Mouse (Mus musculus) CH12.LX (cell line): ENCODE measurements at regions not wholly inside any gene's neighbourhood (a gene's known extent, or its start where the extent isn't known, plus 50 kb on each side); places are given as distances from the start of the nearest gene placed in this dataset.

Experiments
- ELF1 ChIP-seq: IDR thresholded peaks from 2 replicates; pipeline ENCODE4 v1.6.1; 2014; ENCODE audit warnings: low read depth, mild to moderate bottlenecking, inconsistent platforms, low read length, improper control_type of control experiment
- TCF12 ChIP-seq: IDR thresholded peaks from 2 replicates; pipeline ENCODE4 v1.6.1; 2014; ENCODE audit warnings: low read depth, mild to moderate bottlenecking, inconsistent platforms, low read length, improper control_type of control experiment

DNA sequence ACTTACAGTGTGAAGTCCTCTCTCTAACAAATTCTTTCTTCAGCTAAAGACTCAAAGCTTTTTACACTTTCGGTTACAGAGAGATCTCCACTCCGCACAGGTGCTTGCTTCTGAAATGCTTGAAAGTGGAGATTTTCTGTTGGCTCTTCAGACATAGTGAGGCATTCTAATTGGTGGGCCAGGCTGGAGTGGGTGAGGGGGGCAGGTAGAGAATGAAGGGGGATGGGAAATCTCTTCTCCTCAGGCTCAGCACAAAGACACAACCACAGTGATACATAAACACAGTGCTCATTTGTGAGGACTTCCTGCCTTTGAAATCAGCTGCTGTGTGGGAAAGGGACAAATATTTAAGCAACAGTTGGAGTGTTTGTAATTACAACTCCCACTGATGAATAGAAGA is 109.1 kb upstream of the Syt6 start:
- no peak for TF ChIP-seq ELF1
- TF ChIP-seq TCF12: no peak
